Mouse (Mus musculus): ENCODE measurements around the gene Sapcd1. TPM values are rescaled to one million over a fixed set of nuclear protein-coding genes. Genes with fewer than 3 reads are reported as not detected.
"Not testable (repeated sequence)": the region's sequence is repeated elsewhere in the genome, so short reads cannot be mapped to it uniquely, and the experiment has no call there.

Gene Sapcd1
- total RNA-seq, 2 experiments from 2014 or later = 0.53 to 1.4 TPM

GRCm38 (mm10) chr17:35012430-35012829 lies 15.4 kb downstream of the Sapcd1 start:
- no peak for DNase-seq (ENCODE audit: low spot score in 2 of 2)

DNA sequence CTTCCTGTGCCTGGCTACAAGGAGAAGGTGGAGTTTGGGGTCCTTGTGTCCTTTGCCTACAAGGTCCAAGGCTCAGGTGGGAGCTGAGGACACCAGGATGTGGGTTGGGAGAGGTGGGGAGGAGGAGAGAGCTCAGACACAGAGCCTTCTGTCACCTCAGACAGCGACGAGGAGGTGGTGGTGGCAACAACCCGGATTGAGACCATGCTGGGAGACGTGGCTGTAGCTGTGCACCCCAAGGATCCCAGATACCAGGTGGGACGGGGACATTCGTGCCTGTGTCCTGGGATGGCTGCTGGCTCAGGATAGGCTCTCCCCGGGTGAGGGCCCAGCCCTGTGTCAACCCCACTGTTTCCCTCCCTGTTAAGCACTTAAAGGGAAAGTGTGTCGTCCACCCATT lies 16.4 kb downstream of the Sapcd1 start:
- DNase-seq (ENCODE audit: low spot score in 2 of 2) = no peak

GRCm38 (mm10) chr17:35009586-35009985 lies 18.2 kb downstream of the Sapcd1 start:
- no peak for DNase-seq (ENCODE audit: low spot score in 2 of 2)

GRCm38 (mm10) chr17:35007387-35007991 lies 20.3 kb downstream of the Sapcd1 start:
- no peak for DNase-seq (ENCODE audit: low spot score in 2 of 2)

DNA sequence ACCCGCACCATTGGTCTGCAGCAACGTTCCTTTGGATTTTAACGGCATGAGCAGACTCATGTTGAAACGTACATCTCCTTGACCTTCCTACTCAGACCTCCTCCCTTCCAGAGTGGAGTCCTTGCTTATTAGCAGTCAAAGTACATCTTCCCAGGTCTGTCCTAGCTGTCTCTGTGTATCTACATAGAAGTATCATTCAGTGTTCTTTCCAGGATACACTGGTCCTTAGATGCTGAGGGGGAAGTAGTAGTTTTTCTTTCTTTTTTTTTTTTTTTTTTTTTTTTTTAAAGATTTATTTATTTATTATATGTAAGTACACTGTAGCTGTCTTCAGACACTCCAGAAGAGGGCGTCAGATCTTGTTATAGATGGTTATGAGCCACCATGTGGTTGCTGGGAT lies 21.9 kb downstream of the Sapcd1 start:
- DNase-seq (ENCODE audit: low spot score in 2 of 2) = not testable (repeated sequence)

DNA sequence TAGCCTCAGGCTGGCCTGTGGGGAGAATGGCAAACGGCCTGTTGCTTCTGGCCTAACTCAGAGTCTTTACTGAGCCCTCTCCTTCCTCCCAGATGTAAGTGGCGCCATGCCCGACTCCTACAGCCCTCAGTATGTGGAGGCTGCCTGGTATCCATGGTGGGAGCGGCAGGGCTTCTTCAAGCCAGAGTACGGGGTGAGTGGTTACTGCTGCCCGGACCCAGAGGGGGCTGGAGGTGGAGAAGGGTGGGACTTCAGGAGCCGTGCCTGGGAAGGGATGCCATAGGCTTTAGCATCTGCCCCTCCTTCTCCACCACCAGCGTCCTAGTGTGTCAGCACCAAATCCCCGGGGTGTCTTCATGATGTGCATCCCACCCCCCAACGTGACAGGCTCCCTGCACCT lies 22.7 kb downstream of the Sapcd1 start:
- DNase-seq (ENCODE audit: low spot score in 2 of 2) = no peak

GRCm38 (mm10) chr17:35004075-35004717 lies 23.6 kb downstream of the Sapcd1 start:
- no peak for DNase-seq (ENCODE audit: low spot score in 2 of 2)

- no peak for DNase-seq (ENCODE audit: low spot score in 2 of 2)
Observed at GRCm38 (mm10) chr17:35003022-35003838, 24.6 kb downstream of the Sapcd1 start.

DNA sequence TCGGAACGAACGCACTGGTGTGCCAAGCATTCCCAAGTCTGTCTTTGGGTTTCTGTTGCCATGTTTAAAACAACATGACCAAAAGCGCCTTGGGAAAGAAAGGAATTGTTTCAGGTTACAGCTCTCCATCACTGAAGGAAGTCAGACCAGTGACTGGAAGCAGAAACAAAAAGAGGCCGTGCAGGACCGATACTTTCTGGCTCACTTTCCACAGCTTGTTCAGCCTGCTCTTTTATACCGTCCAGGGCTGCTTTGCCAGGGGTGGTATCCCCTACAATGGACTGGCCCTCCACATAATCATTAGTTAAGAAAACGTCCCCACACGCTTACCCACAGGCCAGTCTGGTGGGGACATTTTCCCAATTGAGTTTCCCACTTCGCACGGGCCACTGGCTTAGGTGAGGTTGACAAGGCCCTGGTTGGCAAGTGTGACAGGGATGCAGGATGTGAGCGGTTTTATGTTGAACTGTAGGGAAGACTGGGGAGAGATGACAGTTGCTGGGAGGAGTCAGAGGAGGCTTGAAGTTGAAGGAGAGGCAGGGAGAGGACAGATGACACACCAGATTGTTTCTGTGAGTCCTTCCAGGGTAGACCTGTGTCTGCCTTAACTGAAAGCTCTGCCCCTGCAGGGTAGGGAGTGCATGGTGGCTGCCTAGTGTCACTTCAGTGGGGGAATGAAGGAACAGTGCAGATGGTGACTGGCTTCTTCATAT lies 25.5 kb downstream of the Sapcd1 start:
- no peak for DNase-seq (ENCODE audit: low spot score in 2 of 2)

DNA sequence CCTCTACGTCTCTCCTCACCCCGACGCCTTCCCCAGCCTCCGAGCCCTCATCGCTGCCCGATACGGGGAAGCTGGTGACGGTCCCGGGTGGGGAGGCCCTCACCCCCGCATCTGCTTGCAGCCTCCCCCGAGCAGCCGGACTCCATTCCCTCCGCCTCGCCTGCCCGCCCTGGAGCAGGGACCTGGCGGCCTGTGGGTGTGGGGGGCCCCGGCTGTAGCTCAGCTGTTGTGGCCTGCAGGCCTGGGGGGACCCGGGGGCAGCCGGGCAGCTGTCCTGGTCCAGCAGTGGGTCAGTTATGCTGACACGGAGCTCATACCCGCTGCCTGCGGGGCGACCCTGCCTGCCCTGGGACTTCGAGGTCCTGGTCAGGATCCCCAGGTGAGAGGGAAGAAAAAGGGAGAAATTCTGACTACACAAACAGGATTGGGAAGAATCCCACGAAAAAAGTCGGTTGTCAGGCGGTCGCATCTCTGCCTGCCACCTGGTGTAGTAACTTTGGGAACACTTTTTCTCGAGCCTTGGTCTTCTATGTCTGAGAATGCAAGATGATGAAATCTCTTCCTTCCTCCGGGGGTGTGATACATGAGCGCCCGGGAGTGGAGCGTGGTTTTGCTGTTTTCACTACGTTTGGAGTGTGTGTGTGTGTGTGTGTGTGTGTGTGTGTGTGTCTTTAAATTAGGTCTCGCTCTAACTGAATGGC lies 26.2 kb downstream of the Sapcd1 start:
- no peak for DNase-seq (ENCODE audit: low spot score in 2 of 2)

DNA sequence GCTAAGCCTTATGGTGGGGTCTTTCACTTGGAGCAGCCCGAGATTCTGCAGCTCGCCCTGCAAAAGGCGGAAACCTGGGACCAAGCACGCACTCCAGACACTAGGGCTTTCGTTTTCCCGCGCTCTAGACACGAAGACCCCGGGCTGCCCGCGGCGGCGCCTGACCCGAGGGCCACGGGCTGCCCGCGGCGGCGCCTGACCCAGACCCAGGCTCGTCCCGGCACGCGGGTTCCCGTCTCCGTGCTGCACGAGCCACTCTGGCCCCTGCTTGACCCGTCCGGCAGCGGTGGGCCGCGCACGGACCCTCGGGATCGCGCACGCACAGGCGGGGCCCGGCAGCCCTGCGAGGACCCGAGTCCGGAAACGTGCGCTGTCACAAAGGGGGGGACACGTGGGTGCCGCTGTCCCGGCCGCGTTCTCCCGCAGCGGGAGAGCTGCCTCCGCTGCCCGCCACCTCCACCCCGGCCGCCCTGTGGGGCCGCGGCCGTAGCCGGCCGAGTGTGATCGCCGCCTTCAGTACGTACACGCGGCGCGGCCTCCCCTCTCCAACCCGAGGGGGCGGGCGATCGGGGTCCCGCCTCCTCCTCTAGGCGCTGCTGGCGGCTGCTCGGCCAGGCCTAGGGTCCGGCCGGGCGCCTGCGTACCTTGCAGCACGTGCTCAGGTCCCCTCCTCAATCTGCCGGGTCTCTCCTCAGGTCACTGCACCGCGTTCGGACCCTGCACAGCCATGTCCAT lies 26.9 kb downstream of the Sapcd1 start, which contains the start of gene Vars:
Vars (plus strand) TSS at position 271 of the 735 bp plus-strand sequence.
- peak; percentile 82 to 87 for DNase-seq (ENCODE audit: low spot score in 2 of 2)

- not testable (repeated sequence) for DNase-seq (ENCODE audit: low spot score in 2 of 2)
Observed at GRCm38 (mm10) chr17:34999871-35000716, 27.7 kb downstream of the Sapcd1 start.

GRCm38 (mm10) chr17:34998526-34999430 lies 29.0 kb downstream of the Sapcd1 start:
- no peak for DNase-seq (ENCODE audit: low spot score in 2 of 2)

- no peak for DNase-seq (ENCODE audit: low spot score in 2 of 2)
Observed at GRCm38 (mm10) chr17:34997142-34997483, 30.7 kb downstream of the Sapcd1 start.

GRCm38 (mm10) chr17:34996411-34997141 lies 31.2 kb downstream of the Sapcd1 start:
- no peak for DNase-seq (ENCODE audit: low spot score in 2 of 2)

GRCm38 (mm10) chr17:34995927-34996326 lies 31.9 kb downstream of the Sapcd1 start:
- not testable (repeated sequence) for DNase-seq (ENCODE audit: low spot score in 2 of 2)

DNA sequence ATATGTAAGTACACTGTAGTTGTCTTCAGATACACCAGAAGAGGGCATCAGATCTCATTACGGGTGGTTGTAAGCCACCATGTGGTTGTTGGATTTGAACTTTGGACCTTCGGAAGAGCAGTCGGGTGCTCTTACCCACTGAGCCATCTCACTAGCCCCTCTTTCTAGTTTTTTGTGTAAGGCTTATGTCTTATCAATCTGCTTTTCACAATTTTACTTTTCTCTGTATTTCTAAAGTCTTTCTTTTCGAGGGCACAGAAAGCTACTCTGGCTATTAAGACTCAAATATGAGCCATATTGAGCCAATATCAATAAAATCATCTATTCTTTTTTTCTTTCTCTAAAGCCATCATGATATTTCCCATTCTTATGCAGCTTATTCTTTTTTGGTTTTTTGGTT lies 32.6 kb downstream of the Sapcd1 start:
- DNase-seq (ENCODE audit: low spot score in 2 of 2) = not testable (repeated sequence)

GRCm38 (mm10) chr17:34994751-34995150 lies 33.1 kb downstream of the Sapcd1 start:
- no peak for DNase-seq (ENCODE audit: low spot score in 2 of 2)

Data from layer of hippocampus, postnatal 10 days (tissue).